Comparison of ENCODE assay signal across 20 mouse cellular contexts in genomic region chr5:45065917-45066699, GRCm38 (mm10).
DNase-seq lines count a peak whose midpoint lies in the region; ATAC-seq and TF ChIP-seq lines count a peak whose summit lies in the region.
"Had no signal": no experiment of that assay in that cellular context is flagged by ENCODE, and none has a peak within 500 bp of the region (broad histone marks: within the 10 kb centered on the region; RNA-seq: fewer than 3 reads in every experiment).

No protein-coding gene starts in this region.

- no peak for TF ChIP-seq POLR2A in limb, embryonic 14.5 days (IDR thresholded peaks at IDR 0.05; ENCODE audit: borderline replicate concordance, extremely low read depth, insufficient read depth, insufficient read length)

- ATAC-seq in limb, embryonic 14.5 days (ENCODE audit: low FRiP score, low read depth), result no peak
- ATAC-seq: forebrain, embryonic 14.5 days had no signal

- no peaks in the 10 kb centered on the region for H3K36me3 ChIP-seq in limb, embryonic 10.5 days
- H3K36me3 ChIP-seq in limb, embryonic 14.5 days (ENCODE audit: control insufficient read depth, insufficient read depth, low read length), result no peaks in the 10 kb centered on the region
- H3K36me3 ChIP-seq: embryonic facial prominence, embryonic 15.5 days; forebrain, embryonic 10.5 days; heart, embryonic 13.5 days had no signal

- H3K4me3 ChIP-seq in limb, embryonic 10.5 days, result no peak overlapping the region
- no peak overlapping the region for H3K4me3 ChIP-seq in limb, embryonic 14.5 days (replicated peaks; ENCODE audit: low read length)
- H3K4me3 ChIP-seq: embryonic facial prominence, embryonic 15.5 days; erythroblast, embryonic 14.5 days; forebrain, embryonic 10.5 days; heart, embryonic 13.5 days had no signal

- no peaks in the 10 kb centered on the region for H3K27me3 ChIP-seq in limb, embryonic 10.5 days (ENCODE audit: low read depth, poor library complexity, severe bottlenecking)
- H3K27me3 ChIP-seq in limb, embryonic 14.5 days (ENCODE audit: control insufficient read depth, insufficient read depth, low read length), result no peaks in the 10 kb centered on the region
- H3K27me3 ChIP-seq: embryonic facial prominence, embryonic 15.5 days; heart, embryonic 13.5 days had no signal

- H3K27ac ChIP-seq in limb, embryonic 10.5 days, result peak overlapping the region; percentile 79
- H3K27ac ChIP-seq in limb, embryonic 14.5 days (replicated peaks; ENCODE audit: low read depth, low read length), result peak overlapping the region; percentile 33; the same call in 1 of the 2 replicates
- H3K27ac ChIP-seq: embryonic facial prominence, embryonic 15.5 days; forebrain, embryonic 10.5 days; heart, embryonic 13.5 days; hindbrain, embryonic 14.5 days had no signal

- peak; percentile 26 for DNase-seq in embryo, embryonic 11 days
- no peak for DNase-seq in embryo, embryonic 9.5 days (ENCODE audit: extremely low spot score)
- DNase-seq in embryo, embryonic 11.5 days (ENCODE audit: low read depth, low spot score), result peak; percentile 8
- peak; percentile 43 for DNase-seq in limb, embryonic 10.5 days (ENCODE audit: low spot score)
- DNase-seq in limb, embryonic 14.5 days (ENCODE audit: low spot score), result no peak
- no peak for DNase-seq in thymus, postnatal 14 days
- no peak for DNase-seq in thymus, postnatal 25 days
- DNase-seq: adrenal gland, postnatal 25 days; cerebellum, adult 18-20 months; cerebellum, adult 9-11 months; cerebellum, postnatal 36 days; gastrocnemius, postnatal 36 days; heart, adult 11 months; heart, postnatal 4 days had no signal

- no peak overlapping the region for H3K9ac ChIP-seq in limb, embryonic 14.5 days (ENCODE audit: low read depth, low read length, severe bottlenecking)
- H3K9ac ChIP-seq: embryonic facial prominence, embryonic 15.5 days; heart, embryonic 13.5 days; hindbrain, embryonic 14.5 days had no signal

- H3K4me2 ChIP-seq in limb, embryonic 14.5 days (replicated peaks; ENCODE audit: low read depth, low read length, severe bottlenecking), result no peak overlapping the region
- H3K4me2 ChIP-seq: embryonic facial prominence, embryonic 15.5 days; heart, embryonic 13.5 days; hindbrain, embryonic 14.5 days had no signal

- WGBS in limb, embryonic 10.5 days, result 43% methylated on average over 8 of the region's 8 CpGs
- WGBS in limb, embryonic 14.5 days, result 17% methylated on average over 8 of the region's 8 CpGs

- peaks cover 23% of the 10 kb centered on the region for H3K4me1 ChIP-seq in limb, embryonic 10.5 days
- H3K4me1 ChIP-seq in limb, embryonic 14.5 days (ENCODE audit: control insufficient read depth, insufficient read depth, low read length), result 0 out of 2 replicates have a peak, but pooled peaks cover 4% of the 10 kb centered on the region
- H3K4me1 ChIP-seq: embryonic facial prominence, embryonic 15.5 days; heart, embryonic 13.5 days had no signal

- H3K9me3 ChIP-seq in limb, embryonic 10.5 days (replicated peaks), result no peaks in the 10 kb centered on the region
- no peaks in the 10 kb centered on the region for H3K9me3 ChIP-seq in limb, embryonic 14.5 days (ENCODE audit: control insufficient read depth, low read length)
- H3K9me3 ChIP-seq: forebrain, embryonic 10.5 days; heart, embryonic 13.5 days had no signal

Comparison
In these comparisons a context has a peak if more than half of its experiments do, and no peak if none do; other contexts are left out.
1. DNase-seq: peak in embryo, embryonic 11 days (single experiment), embryo, embryonic 11.5 days (single experiment) and limb, embryonic 10.5 days (single experiment); none in embryo, embryonic 9.5 days (single experiment), limb, embryonic 14.5 days (single experiment), thymus, postnatal 14 days (single experiment) and thymus, postnatal 25 days (single experiment).